Mouse (Mus musculus) MEL (cell line): ENCODE results near the gene N4bp3. TPM values are rescaled to one million over a fixed set of nuclear protein-coding genes. Genes with fewer than 3 reads are reported as not detected.

Experiments used
- DNase-seq: peaks from one replicate; pipeline ENCODE4 v3.0.0; 2011; ENCODE audit warnings: low read depth, low spot score
- H3K27ac ChIP-seq: 2 replicates; pipeline ENCODE4 v1.5.1; 2012; ENCODE audit warnings: low read depth, mild to moderate bottlenecking, control low read depth, low read length, moderate library complexity; ENCODE audit not compliant: control insufficient read depth
- H3K27me3 ChIP-seq, 2 experiments: fragments of 150-350 bp in 1 of 2; sonication (generic) in 1 of 2; 2 replicates each; pipeline ENCODE4 v1.6.1; 2012; ENCODE audit warnings: low read length in 2 of 2, mild to moderate bottlenecking in 2 of 2, improper control_type of control experiment in 1 of 2, moderate library complexity in 1 of 2; ENCODE audit not compliant: insufficient read depth in 2 of 2, control insufficient read depth in 1 of 2
- H3K36me3 ChIP-seq, 2 experiments: 2 replicates each; pipeline ENCODE4 v1.6.1; 2012 to 2014; ENCODE audit warnings: low read length in 2 of 2, improper control_type of control experiment in 1 of 2, inconsistent platforms in 1 of 2, mild to moderate bottlenecking in 1 of 2; ENCODE audit not compliant: insufficient read depth in 2 of 2, control insufficient read depth in 1 of 2
- H3K4me1 ChIP-seq, 2 experiments: fragments of 150-350 bp in 1 of 2; sonication (generic) in 1 of 2; 2 replicates each; pipeline ENCODE4 v1.6.1; 2012; ENCODE audit warnings: low read length in 2 of 2, improper control_type of control experiment in 1 of 2, mild to moderate bottlenecking in 1 of 2; ENCODE audit not compliant: insufficient read depth in 2 of 2, control insufficient read depth in 1 of 2
- H3K4me3 ChIP-seq, 2 experiments: fragments of 150-350 bp in 1 of 2; sonication (generic) in 1 of 2; 2 replicates each; pipeline ENCODE4 v1.5.1; 2012; ENCODE audit warnings: low read depth in 2 of 2, low read length in 2 of 2, mild to moderate bottlenecking in 2 of 2, moderate library complexity in 2 of 2, control low read depth in 1 of 2, improper control_type of control experiment in 1 of 2; ENCODE audit not compliant: control insufficient read depth in 1 of 2, insufficient read depth in 1 of 2
- H3K79me2 ChIP-seq: 2 replicates; pipeline ENCODE4 v1.6.1; 2012; ENCODE audit warnings: mild to moderate bottlenecking, low read length, moderate library complexity; ENCODE audit not compliant: control insufficient read depth, poor library complexity, insufficient read depth
- H3K9ac ChIP-seq: 2 replicates; pipeline ENCODE4 v1.6.1; 2012; ENCODE audit warnings: low read depth, mild to moderate bottlenecking, control low read depth, low read length, moderate library complexity; ENCODE audit not compliant: control insufficient read depth, poor library complexity, severe bottlenecking
- H3K9me3 ChIP-seq: fragments of 150-350 bp; sonication (generic); replicated peaks from 2 replicates; pipeline ENCODE4 v1.6.1; 2012; ENCODE audit warnings: mild to moderate bottlenecking, low read length, improper control_type of control experiment, moderate library complexity; ENCODE audit not compliant: insufficient read depth
- BHLHE40 ChIP-seq: IDR thresholded peaks from 2 replicates; pipeline ENCODE4 v1.6.1; 2012; ENCODE audit warnings: low read depth, mild to moderate bottlenecking, inconsistent platforms, low read length, improper control_type of control experiment, borderline replicate concordance
- CHD1 ChIP-seq: IDR thresholded peaks from 2 replicates; pipeline ENCODE4 v1.6.1; 2012; ENCODE audit warnings: low read depth, mild to moderate bottlenecking, inconsistent platforms, low read length, improper control_type of control experiment
- ELF1 ChIP-seq: IDR thresholded peaks from 2 replicates; pipeline ENCODE4 v1.6.1; 2014; ENCODE audit warnings: low read depth, mild to moderate bottlenecking, inconsistent platforms, low read length, improper control_type of control experiment, moderate library complexity
- EP300 ChIP-seq, 2 experiments: IDR thresholded peaks; 2 replicates each; pipeline ENCODE4 v1.6.1; 2011; ENCODE audit warnings: improper control_type of control experiment in 2 of 2, low read length in 2 of 2, low read depth in 1 of 2, mild to moderate bottlenecking in 1 of 2
- GABPA ChIP-seq: IDR thresholded peaks from 2 replicates; pipeline ENCODE4 v1.6.1; 2012; ENCODE audit warnings: low read depth, mild to moderate bottlenecking, inconsistent platforms, low read length, improper control_type of control experiment, moderate library complexity
- GATA1 ChIP-seq: IDR thresholded peaks from 2 replicates; pipeline ENCODE4 v1.6.1; 2011; ENCODE audit warnings: low read depth, low read length, improper control_type of control experiment
- HCFC1 ChIP-seq: IDR thresholded peaks from 2 replicates; pipeline ENCODE4 v1.6.1; 2012; ENCODE audit warnings: low read depth, mild to moderate bottlenecking, inconsistent platforms, low read length, improper control_type of control experiment, moderate library complexity
- KAT2A ChIP-seq: conservative IDR thresholded peaks from 2 replicates; pipeline ENCODE4 v1.6.1; 2012; ENCODE audit warnings: low read depth, low read length, improper control_type of control experiment, inconsistent platforms
- MAX ChIP-seq: IDR thresholded peaks from 2 replicates; pipeline ENCODE4 v1.6.1; 2011; ENCODE audit warnings: low read length, improper control_type of control experiment
- MEF2A ChIP-seq: IDR thresholded peaks from 2 replicates; pipeline ENCODE4 v1.6.1; 2014; ENCODE audit warnings: low read depth, mild to moderate bottlenecking, inconsistent platforms, low read length, improper control_type of control experiment; ENCODE audit not compliant: poor library complexity, insufficient replicate concordance, severe bottlenecking; ENCODE audit errors: extremely low read depth
- MXI1 ChIP-seq: IDR thresholded peaks from 2 replicates; pipeline ENCODE4 v1.6.1; 2011; ENCODE audit warnings: mild to moderate bottlenecking, low read depth, low read length, improper control_type of control experiment
- MYC ChIP-seq: IDR thresholded peaks from 2 replicates; pipeline ENCODE4 v1.6.1; 2011; ENCODE audit warnings: low read depth, mild to moderate bottlenecking, low read length, improper control_type of control experiment, moderate library complexity
- NRF1 ChIP-seq: IDR thresholded peaks from 2 replicates; pipeline ENCODE4 v1.6.1; 2014; ENCODE audit warnings: low read depth, mild to moderate bottlenecking, inconsistent platforms, low read length, improper control_type of control experiment, moderate library complexity; ENCODE audit not compliant: poor library complexity, insufficient read depth, severe bottlenecking
- POLR2AphosphoS2 ChIP-seq: IDR thresholded peaks from 2 replicates; pipeline ENCODE4 v1.6.1; 2011; ENCODE audit warnings: low read length, improper control_type of control experiment
- RAD21 ChIP-seq: IDR thresholded peaks from 2 replicates; pipeline ENCODE4 v1.6.1; 2011; ENCODE audit warnings: mild to moderate bottlenecking, low read depth, low read length, improper control_type of control experiment
- RCOR1 ChIP-seq: IDR thresholded peaks from 2 replicates; pipeline ENCODE4 v1.6.1; 2012; ENCODE audit warnings: low read depth, mild to moderate bottlenecking, inconsistent platforms, low read length, improper control_type of control experiment
- SIN3A ChIP-seq: IDR thresholded peaks from 2 replicates; pipeline ENCODE4 v1.6.1; 2012; ENCODE audit warnings: low read length, improper control_type of control experiment, inconsistent platforms
- SMC3 ChIP-seq: IDR thresholded peaks from 2 replicates; pipeline ENCODE4 v1.6.1; 2011; ENCODE audit warnings: low read depth, low read length, improper control_type of control experiment
- TAL1 ChIP-seq: IDR thresholded peaks from 2 replicates; pipeline ENCODE4 v1.6.1; 2012; ENCODE audit warnings: mild to moderate bottlenecking, inconsistent platforms, low read length, moderate library complexity, mixed read lengths
- TCF12 ChIP-seq: IDR thresholded peaks from 2 replicates; pipeline ENCODE4 v1.6.1; 2014; ENCODE audit warnings: low read depth, mild to moderate bottlenecking, inconsistent platforms, low read length, improper control_type of control experiment, moderate library complexity
- USF1 ChIP-seq: IDR thresholded peaks from 2 replicates; pipeline ENCODE4 v1.6.1; 2014; ENCODE audit warnings: low read depth, mild to moderate bottlenecking, inconsistent platforms, low read length, improper control_type of control experiment, moderate library complexity
- ZC3H11A ChIP-seq: IDR thresholded peaks from 2 replicates; pipeline ENCODE4 v1.6.1; 2012; ENCODE audit warnings: low read depth, mild to moderate bottlenecking, inconsistent platforms, low read length, improper control_type of control experiment
- polyA plus RNA-seq, 2 experiments: library from polyadenylated mRNA; stranded (reverse) in 1 of 2; unstranded in 1 of 2; fragments of >175 nt in 1 of 2; fragments of >200 nt in 1 of 2; gene quantifications; 2 replicates each; pipeline versions ENCODE4 v1.2.1 to v1.2.4; 2012; ENCODE audit warnings: low replicate concordance in 2 of 2, low read depth in 1 of 2; ENCODE audit not compliant: insufficient read length in 2 of 2, insufficient read depth in 1 of 2, missing spikeins in 1 of 2
- total RNA-seq: library from RNA; depleted of rRNA; stranded (reverse); fragments of 300-350 nt; gene quantifications from 2 replicates; pipeline ENCODE4 v1.2.3, GENCODE M21; 2012

Gene N4bp3
- total and polyA plus RNA-seq, 3 experiments = 6.9 to 11.5 TPM; not detected in 1

- peak; percentile 81 for TF ChIP-seq RCOR1
- no peak for TF ChIP-seq BHLHE40
- TF ChIP-seq SIN3A = peak; percentile 89
- TF ChIP-seq ELF1 = peak; percentile 72
- TF ChIP-seq MYC = peak; percentile 91
- TF ChIP-seq SMC3 = no peak
- TF ChIP-seq USF1 = no peak
- TF ChIP-seq MXI1 = peak; percentile 77
- TF ChIP-seq NRF1 = peak; percentile 91
- TF ChIP-seq CHD1 = no peak
- TF ChIP-seq TAL1 = no peak
- peak; percentile 83 for TF ChIP-seq KAT2A
- TF ChIP-seq ZC3H11A = no peak
- TF ChIP-seq GABPA = no peak
- TF ChIP-seq POLR2AphosphoS2 = peak; percentile 96
- no peak for TF ChIP-seq EP300 (IDR thresholded peaks at IDR 0.05; ENCODE audit: low read depth in 1 of 2, low read length in 2 of 2)
- TF ChIP-seq TCF12 = peak; percentile 55; the same call in 1 of the 2 replicates
Measured at GRCm38 (mm10) chr11:51688330-51689328, 38.0 kb upstream of the N4bp3 start, which contains the start of gene 0610009B22Rik (continued).

DNA sequence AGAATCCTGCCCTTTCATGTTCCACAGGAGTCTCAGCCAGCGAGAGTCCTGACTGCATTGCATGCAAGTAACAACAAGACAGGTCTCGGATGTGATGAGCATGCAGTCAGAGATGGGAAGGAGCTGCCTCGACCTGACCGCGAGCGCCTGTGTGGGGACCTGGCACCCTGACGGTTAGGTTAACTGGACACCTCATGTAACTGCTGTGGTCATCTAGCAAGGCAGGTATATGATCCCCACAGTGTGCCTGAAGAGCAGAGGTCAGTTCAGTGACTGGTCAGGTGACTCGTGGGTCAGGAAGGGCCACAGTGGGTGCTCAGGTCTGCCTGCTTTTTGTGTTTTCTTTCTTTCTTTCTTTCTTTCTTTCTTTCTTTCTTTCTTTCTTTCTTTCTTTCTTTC is 31.3 kb upstream of the N4bp3 start:
- H3K36me3 ChIP-seq = peaks cover 0 to 6% of the 10 kb centered on the region in 2 experiments; a peak in 2 of 4 replicates
- no peak for DNase-seq
- H3K27me3 ChIP-seq = no peaks in the 10 kb centered on the region
- peak overlapping the region; percentile 11 to 52 for H3K4me3 ChIP-seq
- H3K27ac ChIP-seq = no peak overlapping the region
- peak overlapping the region; percentile 61 for H3K9ac ChIP-seq
- no peaks in the 10 kb centered on the region; the same call in 1 of the 2 replicates for H3K79me2 ChIP-seq
- H3K9me3 ChIP-seq = no peaks in the 10 kb centered on the region
- TF ChIP-seq MEF2A (no peak), EP300 (IDR thresholded peaks at IDR 0.05; ENCODE audit: low read depth in 1 of 2, low read length in 2 of 2) (no peak), HCFC1 (no peak), SIN3A (peak; percentile 60), RCOR1 (no peak), USF1 (peak; percentile 62), RAD21 (no peak), ZC3H11A (no peak), MXI1 (no peak), MAX (no peak), GATA1 (no peak)
- TF ChIP-seq, all 39 proteins: peak for 2
- H3K4me1 ChIP-seq = peaks cover 0 to 10% of the 10 kb centered on the region in 2 experiments; a peak in 3 of 4 replicates
